Comparison of ENCODE assay signal across 9 mouse cellular contexts in the genomic region with DNA sequence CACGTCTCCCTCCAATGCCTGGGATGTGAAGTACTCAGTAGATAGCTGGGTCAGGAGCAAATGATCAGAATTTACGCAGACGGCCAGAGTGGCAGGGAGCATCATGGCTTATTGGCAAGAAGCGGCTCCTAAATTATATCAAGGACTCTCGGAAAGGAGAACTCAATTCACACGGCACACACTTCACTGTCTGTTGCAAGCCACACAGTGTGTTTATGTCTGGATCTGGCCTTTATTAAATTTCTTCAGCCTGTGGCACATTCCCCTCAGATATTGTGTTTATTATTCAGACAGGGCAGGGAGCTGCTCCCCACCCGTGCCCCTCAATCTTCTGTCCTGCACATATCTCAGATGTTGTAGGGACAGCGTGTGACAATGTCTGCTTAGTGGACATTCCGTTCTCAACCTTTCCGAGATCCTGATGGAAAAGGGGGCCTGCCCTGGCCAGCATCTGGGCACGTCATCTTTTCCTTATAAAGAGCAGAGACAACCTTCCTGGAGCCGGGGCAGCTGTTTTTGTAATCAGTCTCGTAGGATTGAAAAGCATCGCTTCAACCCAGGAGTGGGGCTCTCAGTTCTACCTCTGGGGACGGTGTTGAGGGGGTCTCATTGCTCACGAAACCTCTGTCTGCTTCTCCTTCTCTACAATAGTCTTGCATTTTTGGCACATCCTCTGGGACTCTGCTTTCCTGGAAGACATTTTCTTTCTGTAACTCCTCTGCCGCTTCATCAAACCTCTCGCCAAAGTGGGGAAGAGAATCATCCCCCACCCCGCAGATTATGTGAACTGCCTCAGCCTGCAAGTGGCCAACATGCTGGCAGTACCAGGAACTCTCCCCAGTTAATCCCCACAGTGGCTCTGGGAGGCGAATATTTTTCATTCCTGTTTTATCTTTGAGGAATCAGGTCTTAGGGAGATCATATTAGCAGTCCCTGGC. TPM values are rescaled to one million over a fixed set of nuclear protein-coding genes. Genes with fewer than 3 reads are reported as not detected.
DNase-seq lines count a peak whose midpoint lies in the region; ATAC-seq lines count a peak whose summit lies in the region.
"Had no signal": no experiment of that assay in that cellular context is flagged by ENCODE, and none has a peak within 500 bp of the region (broad histone marks: within the 10 kb centered on the region; RNA-seq: fewer than 3 reads in every experiment).

No protein-coding gene starts in this region.

- H3K4me3 ChIP-seq in forebrain, embryonic 14.5 days (ENCODE audit: low read depth, low read length), result no peak overlapping the region
- H3K4me3 ChIP-seq in limb, embryonic 13.5 days, result peak overlapping the region; percentile 10; the same call in 1 of the 2 replicates
- peak overlapping the region; percentile 3; the same call in 1 of the 2 replicates for H3K4me3 ChIP-seq in midbrain, embryonic 15.5 days

- H3K36me3 ChIP-seq in forebrain, embryonic 14.5 days (ENCODE audit: control insufficient read depth, insufficient read depth, low read length), result no peaks in the 10 kb centered on the region
- H3K36me3 ChIP-seq in limb, embryonic 13.5 days, result no peaks in the 10 kb centered on the region
- no peaks in the 10 kb centered on the region for H3K36me3 ChIP-seq in midbrain, embryonic 15.5 days (replicated peaks)
- H3K36me3 ChIP-seq: G1E had no signal

- intact Hi-C loops in heart, postnatal 25 days (cut with DNase I), result no loop called here

- no peaks in the 10 kb centered on the region for H3K27me3 ChIP-seq in forebrain, embryonic 14.5 days (replicated peaks; ENCODE audit: control insufficient read depth, insufficient read depth, low read length)
- no peaks in the 10 kb centered on the region for H3K27me3 ChIP-seq in limb, embryonic 13.5 days
- H3K27me3 ChIP-seq in midbrain, embryonic 15.5 days (replicated peaks), result no peaks in the 10 kb centered on the region

- 45% methylated on average over 20 of the region's 20 CpGs for WGBS in forebrain, embryonic 14.5 days
- WGBS in limb, embryonic 13.5 days, result 24% methylated on average over 20 of the region's 20 CpGs
- WGBS in midbrain, embryonic 15.5 days, result 35% methylated on average over 20 of the region's 20 CpGs

- no peak overlapping the region for H3K9ac ChIP-seq in forebrain, embryonic 14.5 days (ENCODE audit: low read length)
- peak overlapping the region; percentile 35; the same call in 1 of the 2 replicates for H3K9ac ChIP-seq in limb, embryonic 13.5 days
- 0 out of 2 replicates have a peak overlapping the region, but pooled peaks have one; percentile 16 for H3K9ac ChIP-seq in midbrain, embryonic 15.5 days

- H3K4me2 ChIP-seq in forebrain, embryonic 14.5 days (ENCODE audit: low read length), result peak overlapping the region; percentile 32; the same call in 1 of the 2 replicates
- H3K4me2 ChIP-seq in limb, embryonic 13.5 days (replicated peaks), result peak overlapping the region; percentile 49
- peak overlapping the region; percentile 38 for H3K4me2 ChIP-seq in midbrain, embryonic 15.5 days

- peak; percentile 14 for DNase-seq in right cerebral cortex, postnatal 4 days
- DNase-seq in right cerebral cortex, postnatal 25 days, result no peak
- no peak for DNase-seq in forebrain, embryonic 14.5 days (ENCODE audit: low spot score)
- DNase-seq in heart, postnatal 25 days (ENCODE audit: low spot score), result peak; percentile 78
- DNase-seq in adrenal gland, adult 8-10 months, result no peak

- peak overlapping the region; percentile 81 for H3K27ac ChIP-seq in forebrain, embryonic 14.5 days (ENCODE audit: low read depth, low read length)
- H3K27ac ChIP-seq in limb, embryonic 13.5 days, result peak overlapping the region; percentile 89
- H3K27ac ChIP-seq in midbrain, embryonic 15.5 days, result peak overlapping the region; percentile 80

- peak; percentile 8 for ATAC-seq in forebrain, embryonic 14.5 days
- ATAC-seq in limb, embryonic 13.5 days (ENCODE audit: low FRiP score, low read depth), result peak; percentile 60
- ATAC-seq in midbrain, embryonic 15.5 days (replicated peaks), result peak; percentile 83
- no peak for ATAC-seq in erythroid progenitor cell, adult 5-6 weeks (replicated peaks; ENCODE audit: low FRiP score, poor library complexity, severe bottlenecking)

- peaks cover 11% of the 10 kb centered on the region; the same call in 1 of the 2 replicates for H3K4me1 ChIP-seq in forebrain, embryonic 14.5 days (ENCODE audit: control insufficient read depth, insufficient read depth, low read length)
- H3K4me1 ChIP-seq in limb, embryonic 13.5 days, result peaks cover 39% of the 10 kb centered on the region
- H3K4me1 ChIP-seq in midbrain, embryonic 15.5 days, result peaks cover 23% of the 10 kb centered on the region

- H3K9me3 ChIP-seq in forebrain, embryonic 14.5 days (replicated peaks; ENCODE audit: control insufficient read depth, low read length), result no peaks in the 10 kb centered on the region
- peaks cover 4% of the 10 kb centered on the region; the same call in 1 of the 2 replicates for H3K9me3 ChIP-seq in limb, embryonic 13.5 days
- no peaks in the 10 kb centered on the region for H3K9me3 ChIP-seq in midbrain, embryonic 15.5 days
- H3K9me3 ChIP-seq: G1E had no signal

RNA-seq across cellular contexts. Expression of gene Eed, which starts 49.0 kb away (rescaled TPM):
- polyA plus RNA-seq in forebrain, embryonic 14.5 days (2014; fragmentation: Nextera tagmentation; extraction: Ambion mirVana), result 41.2 and 43.5 TPM in 2 replicates
- total RNA-seq in heart, postnatal 25 days (2021), result 10 to 100 TPM; 22.3 to 28.0 TPM
- 77.8 TPM in 2 replicates for polyA plus RNA-seq in limb, embryonic 13.5 days (2015; fragmentation: Nextera tagmentation; extraction: Ambion mirVana)
- polyA plus RNA-seq in midbrain, embryonic 15.5 days (2015; fragmentation: Nextera tagmentation; extraction: Ambion mirVana), result 33.0 and 33.3 TPM in 2 replicates
- 96.0 and 143 TPM in 2 replicates for total RNA-seq in erythroid progenitor cell, adult 5-6 weeks (2015; ENCODE audit: low replicate concordance)
- total RNA-seq in erythroid progenitor cell, adult 5-6 weeks (2017; ENCODE audit: low replicate concordance), result 68.2 and 143 TPM in 2 replicates
- total RNA-seq in adrenal gland, adult 8-10 months (2022), result 10 to 100 TPM; 44.8 to 61.1 (median 52.2) TPM

Comparison
In these comparisons a context has a peak if more than half of its experiments do, and no peak if none do; other contexts are left out.
1. DNase-seq: peak in right cerebral cortex, postnatal 4 days (single experiment) and heart, postnatal 25 days (single experiment); none in right cerebral cortex, postnatal 25 days (single experiment), forebrain, embryonic 14.5 days (single experiment) and adrenal gland, adult 8-10 months (single experiment).
2. Peak in every context shown above with its lines, with median percentiles within 50 percentile points of each other: H3K27ac ChIP-seq and H3K4me2 ChIP-seq.